Mouse (Mus musculus) adipocyte (in vitro differentiated cells): Measurements from ENCODE around the gene Stat5a.

Source experiments
- DNase-seq: peaks from one replicate; pipeline ENCODE4 v3.0.0-alpha.2; 2016; ENCODE audit warnings: low spot score

Stat5a gene

GRCm38 (mm10) chr11:100860198-100861048 is 1.3 kb downstream of the Stat5a start:
- DNase-seq: peak; percentile 85

- DNase-seq: no peak
Observed at GRCm38 (mm10) chr11:100861335-100861734, 2.2 kb downstream of the Stat5a start.

- no peak for DNase-seq
Observed at GRCm38 (mm10) chr11:100861836-100862235, 2.7 kb downstream of the Stat5a start.

GRCm38 (mm10) chr11:100863141-100863540 is 4.0 kb downstream of the Stat5a start:
- no peak for DNase-seq

GRCm38 (mm10) chr11:100865618-100866017 is 6.5 kb downstream of the Stat5a start:
- no peak for DNase-seq

- DNase-seq: peak; percentile 63
Observed at GRCm38 (mm10) chr11:100870256-100870967, 11.3 kb downstream of the Stat5a start.

GRCm38 (mm10) chr11:100870968-100871350 is 11.8 kb downstream of the Stat5a start:
- no peak for DNase-seq

GRCm38 (mm10) chr11:100875761-100876160 is 16.6 kb downstream of the Stat5a start:
- DNase-seq: no peak

GRCm38 (mm10) chr11:100879321-100880078 is 20.3 kb downstream of the Stat5a start:
- no peak for DNase-seq

GRCm38 (mm10) chr11:100883640-100884039 is 24.5 kb downstream of the Stat5a start:
- DNase-seq: no peak

GRCm38 (mm10) chr11:100885472-100885871 is 26.3 kb downstream of the Stat5a start:
- DNase-seq: peak; percentile 47

- no peak for DNase-seq
Observed at GRCm38 (mm10) chr11:100886188-100886740, 27.1 kb downstream of the Stat5a start.

GRCm38 (mm10) chr11:100887236-100887635 is 28.1 kb downstream of the Stat5a start:
- DNase-seq: no peak

- no peak for DNase-seq
Observed at GRCm38 (mm10) chr11:100887764-100888163, 28.6 kb downstream of the Stat5a start.

- no peak for DNase-seq
Observed at GRCm38 (mm10) chr11:100888348-100888820, 29.2 kb downstream of the Stat5a start.

GRCm38 (mm10) chr11:100890481-100890880 is 31.3 kb downstream of the Stat5a start:
- peak; percentile 31 for DNase-seq

GRCm38 (mm10) chr11:100891256-100892123 is 32.3 kb downstream of the Stat5a start:
- DNase-seq: no peak

- peak; percentile 30 for DNase-seq
Observed at GRCm38 (mm10) chr11:100892435-100892834, 33.3 kb downstream of the Stat5a start.

GRCm38 (mm10) chr11:100893482-100893881 is 34.3 kb downstream of the Stat5a start:
- DNase-seq: peak; percentile 93

- peak; percentile 58 for DNase-seq
Observed at GRCm38 (mm10) chr11:100894146-100894918, 35.2 kb downstream of the Stat5a start.
